Mouse (Mus musculus): ENCODE measurements around the gene Lbh.

The Lbh gene

GRCm38 (mm10) chr17:72911283-72911682 lies 6.8 kb upstream of the Lbh start:
- CTCF ChIA-PET: no interaction called here

DNA sequence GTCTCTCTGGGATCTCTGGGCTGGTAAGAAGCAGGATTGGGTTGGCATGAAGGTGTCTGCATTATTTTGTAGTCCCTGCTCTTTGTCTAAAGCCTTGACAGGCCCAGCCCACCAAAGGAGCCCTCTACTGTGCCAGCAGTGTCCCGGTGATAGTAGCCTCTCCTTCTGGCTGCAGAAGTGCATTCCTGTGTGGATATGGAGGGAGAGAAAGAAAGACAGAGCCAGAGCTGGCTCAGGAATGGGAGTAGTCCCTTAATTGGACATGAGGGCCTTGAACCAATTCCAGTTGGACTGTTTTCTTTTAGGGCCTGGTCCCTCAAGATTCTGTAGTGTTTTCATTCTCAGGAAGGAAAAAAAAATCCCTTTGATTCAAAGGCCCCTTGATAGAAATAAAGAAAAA lies 6.4 kb upstream of the Lbh start:
- CTCF ChIA-PET: no interaction called here

DNA sequence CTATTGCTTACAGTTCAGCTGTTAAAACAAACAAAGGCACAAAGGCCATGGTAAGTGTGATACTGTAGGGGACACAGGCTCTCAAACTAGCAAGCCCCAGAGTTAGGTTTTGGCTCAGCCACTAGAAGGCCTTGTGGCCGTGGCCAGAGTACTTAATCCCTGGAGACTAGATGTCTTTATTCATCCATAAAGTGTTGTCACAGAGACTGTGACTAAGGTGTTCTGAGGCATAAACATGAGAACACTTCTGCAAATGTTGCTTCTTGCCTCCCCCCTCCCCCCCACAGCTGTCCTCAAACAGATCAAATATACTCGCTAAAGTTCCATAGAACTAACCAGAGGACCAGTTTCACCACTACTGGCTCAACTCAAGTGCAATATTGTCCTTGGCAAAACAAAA lies 4.0 kb upstream of the Lbh start:
- CTCF ChIA-PET: interaction anchor here (0.6 to 0.7 kb wide), 3 partner anchors 12 to 1380 kb away, joined by 5 to 13 read pairs (median 10); no protein-coding TSS in a partner anchor

DNA sequence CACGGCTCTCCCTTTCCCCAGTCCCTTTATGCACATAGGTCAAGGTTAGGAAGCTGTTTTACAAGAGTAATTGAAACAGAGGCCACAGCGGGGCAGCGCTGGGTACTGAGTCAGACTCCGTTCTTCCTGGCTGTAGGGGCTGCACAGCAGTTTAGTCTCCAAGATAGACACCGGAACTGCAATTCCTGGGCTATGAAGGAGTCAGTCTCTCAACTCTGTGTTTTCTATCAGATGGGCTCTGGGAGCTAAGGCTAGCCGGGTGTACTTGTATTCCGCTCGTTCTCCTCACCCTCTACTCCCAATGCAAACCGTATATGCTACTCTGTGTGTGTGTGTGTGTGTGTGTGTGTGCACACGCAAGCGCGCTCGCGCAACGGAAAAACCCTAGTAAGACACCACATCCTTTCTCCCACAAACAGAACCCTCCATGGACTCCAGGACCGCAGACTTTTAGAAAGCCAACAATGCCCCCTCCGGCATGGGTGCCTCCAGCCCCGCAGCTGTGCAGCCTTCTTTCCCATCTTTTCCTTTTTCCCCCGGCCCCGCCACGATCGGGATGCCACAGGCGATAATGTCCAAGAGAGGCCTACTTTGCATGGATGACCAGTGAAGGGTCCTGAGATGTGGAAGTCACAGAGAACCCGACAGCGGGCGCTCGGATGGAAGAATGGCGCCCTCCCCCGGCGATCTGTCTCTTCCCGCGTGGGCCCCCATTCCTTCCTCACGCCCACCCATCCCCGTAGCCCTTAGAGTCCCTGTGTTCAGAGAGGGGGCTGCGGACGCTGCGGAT lies 669 bp upstream of the Lbh start:
- CTCF ChIA-PET: interaction anchor here (0.7 to 0.8 kb wide), 3 partner anchors 55 to 379 kb away, joined by 3 to 10 read pairs (median 3); no protein-coding TSS in a partner anchor

DNA sequence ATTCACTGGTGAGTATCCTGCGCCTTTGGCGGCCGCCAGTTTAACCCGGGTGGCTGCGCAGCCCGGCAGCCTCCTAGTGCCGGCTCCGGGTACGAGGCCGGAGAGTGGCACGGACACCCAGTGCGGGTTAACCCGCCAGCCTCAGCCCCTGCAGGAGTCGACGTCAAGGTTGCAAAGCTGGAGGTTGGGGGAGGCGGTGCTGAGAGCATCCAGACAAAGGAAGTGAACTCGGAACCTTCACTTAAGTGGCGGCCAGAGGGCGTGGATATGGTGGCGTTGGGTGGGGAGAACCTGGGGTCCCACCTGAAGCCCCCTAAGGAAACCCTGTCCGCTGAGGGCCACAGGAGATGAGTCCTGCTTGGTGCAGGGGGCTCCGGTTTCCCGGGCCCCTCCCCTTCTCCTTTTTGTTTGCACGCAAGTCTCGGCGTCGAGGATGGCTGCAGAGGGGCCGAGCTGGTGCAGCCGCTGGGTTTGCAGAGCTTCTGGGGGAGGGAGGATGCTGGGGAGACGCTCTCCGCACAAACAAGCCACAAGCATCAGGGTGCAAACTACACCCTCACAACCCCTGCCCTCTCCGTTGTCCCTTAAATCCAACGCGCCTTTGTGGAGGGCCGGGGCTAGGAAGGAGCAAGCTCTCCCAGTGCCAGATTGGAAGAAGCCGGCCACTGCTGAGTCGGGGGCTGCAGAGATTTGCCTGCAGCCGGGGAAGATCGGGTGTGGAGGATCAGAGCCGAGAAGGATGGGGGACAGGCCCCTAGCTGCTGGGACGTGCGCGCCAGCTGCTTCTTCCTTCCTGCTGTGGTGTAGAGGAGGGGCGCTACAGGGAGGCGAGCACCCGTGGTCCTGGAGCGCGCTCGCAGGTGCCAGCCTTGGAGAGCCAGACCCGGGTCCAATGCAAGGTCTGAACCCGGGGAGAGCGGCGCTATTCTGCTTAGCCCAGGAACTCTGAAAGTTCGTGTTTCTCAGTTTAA lies 751 bp downstream of the Lbh start:
- CTCF ChIA-PET: interaction anchor here (0.7 to 1.1 kb wide), 3 partner anchors 15 to 378 kb away, joined by 3 to 5 read pairs (median 3); no protein-coding TSS in a partner anchor

- CTCF ChIA-PET: interaction anchor here (0.7 to 1.1 kb wide), 3 partner anchors 15 to 233 kb away, joined by 3 to 6 read pairs (median 5); no protein-coding TSS in a partner anchor
Observed at GRCm38 (mm10) chr17:72919641-72920040, 1.5 kb downstream of the Lbh start.

GRCm38 (mm10) chr17:72920430-72920829 lies 2.3 kb downstream of the Lbh start:
- CTCF ChIA-PET: interaction anchor here (0.6 to 0.9 kb wide), 3 partner anchors 16 to 1490 kb away, joined by 3 to 7 read pairs (median 6); no protein-coding TSS in a partner anchor

DNA sequence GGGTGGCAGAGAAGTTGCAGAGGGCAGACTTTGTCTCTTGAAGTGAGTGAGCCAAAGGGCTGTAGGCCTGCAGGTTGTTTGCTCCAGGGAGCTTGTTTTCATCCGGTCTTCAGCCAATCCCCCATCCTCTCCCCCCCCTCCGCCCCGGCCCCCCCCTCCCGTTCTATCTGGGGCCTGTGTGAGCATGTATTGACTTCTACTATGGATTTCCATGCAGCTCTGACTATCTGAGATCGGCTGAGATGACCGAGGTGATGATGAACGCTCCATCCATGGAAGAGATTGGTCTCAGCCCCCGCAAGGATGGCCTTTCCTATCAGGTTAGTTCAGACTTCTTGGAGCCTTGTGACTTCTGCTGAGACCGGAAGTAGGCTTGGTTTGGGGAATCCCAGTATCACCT lies 2.9 kb downstream of the Lbh start:
- CTCF ChIA-PET: interaction anchor here (0.8 to 0.9 kb wide), 2 partner anchors 15 to 88 kb away, joined by 3 to 7 read pairs; no protein-coding TSS in a partner anchor

- CTCF ChIA-PET: interaction anchor here (0.8 kb wide), 1 partner anchor 25 kb away, joined by 7 read pairs; no protein-coding TSS in a partner anchor
Observed at GRCm38 (mm10) chr17:72922206-72922605, 4.1 kb downstream of the Lbh start.

DNA sequence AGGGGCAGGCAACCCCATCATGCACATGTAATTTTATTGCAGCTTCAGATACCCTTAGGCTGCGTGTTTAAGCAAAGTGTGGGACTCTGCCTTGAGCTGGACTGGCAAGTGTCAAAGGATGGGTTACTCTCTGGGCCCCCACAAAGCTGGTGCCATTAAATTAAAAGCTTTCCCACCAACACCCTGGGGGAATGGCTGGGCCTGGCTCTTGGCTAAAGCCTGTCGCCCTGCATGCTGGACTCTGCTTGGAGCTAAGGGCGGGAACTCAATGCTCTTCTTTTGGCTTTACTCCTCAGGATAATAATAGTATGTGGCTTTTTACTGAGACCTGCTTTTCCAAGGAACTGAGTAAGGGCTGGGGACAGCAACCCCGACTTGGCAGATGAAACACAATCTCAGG lies 5.2 kb downstream of the Lbh start:
- CTCF ChIA-PET: no interaction called here

GRCm38 (mm10) chr17:72924295-72924694 lies 6.2 kb downstream of the Lbh start:
- CTCF ChIA-PET: interaction anchor here (0.5 kb wide), 2 partner anchors 38 to 377 kb away, joined by 3 to 13 read pairs; no protein-coding TSS in a partner anchor

DNA sequence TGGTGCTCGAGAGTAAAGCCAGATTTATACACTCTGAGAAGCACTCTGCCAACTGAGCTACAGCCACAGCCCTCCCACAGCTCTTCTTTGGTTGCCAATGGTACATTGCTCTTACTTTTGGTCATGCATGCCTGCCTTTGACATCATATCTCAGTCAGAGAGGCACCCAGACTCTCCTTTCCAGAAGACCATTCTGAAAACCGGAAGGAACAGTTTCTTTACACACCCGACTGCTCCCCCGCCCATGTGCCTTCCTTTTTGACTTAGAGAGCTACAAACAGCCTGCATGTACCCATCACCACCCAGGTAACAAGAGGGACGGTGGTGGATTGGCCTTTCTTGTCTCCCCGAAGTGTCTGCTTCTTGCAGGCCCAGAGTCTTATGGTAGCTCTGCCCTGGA lies 7.0 kb downstream of the Lbh start:
- CTCF ChIA-PET: interaction anchor here (0.5 to 0.9 kb wide), 2 partner anchors 39 to 42 kb away, joined by 3 to 13 read pairs; no protein-coding TSS in a partner anchor

GRCm38 (mm10) chr17:72925804-72926617 lies 7.9 kb downstream of the Lbh start:
- CTCF ChIA-PET: interaction anchor here (0.9 kb wide), 1 partner anchor 41 kb away, joined by 3 read pairs; no protein-coding TSS in a partner anchor

DNA sequence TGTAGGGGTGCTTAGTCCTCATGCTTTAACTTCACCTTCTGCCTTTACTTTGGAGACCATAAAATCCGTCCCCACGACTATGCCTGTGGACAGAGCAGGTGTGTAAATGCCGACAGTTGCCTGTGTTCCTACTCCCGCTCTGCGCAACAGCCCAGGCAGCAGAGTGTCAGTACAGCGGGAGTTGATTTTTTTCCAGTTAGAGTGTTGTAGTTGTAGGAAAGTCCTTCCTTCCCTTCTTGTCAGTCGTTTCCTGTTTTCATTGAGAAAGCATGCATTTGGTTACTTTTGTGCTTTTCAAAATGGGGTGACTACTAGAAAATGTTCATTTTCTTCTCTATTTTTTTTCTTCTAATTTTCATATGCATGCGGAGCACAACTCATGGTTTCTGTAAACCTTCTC lies 8.9 kb downstream of the Lbh start:
- CTCF ChIA-PET: no interaction called here

DNA sequence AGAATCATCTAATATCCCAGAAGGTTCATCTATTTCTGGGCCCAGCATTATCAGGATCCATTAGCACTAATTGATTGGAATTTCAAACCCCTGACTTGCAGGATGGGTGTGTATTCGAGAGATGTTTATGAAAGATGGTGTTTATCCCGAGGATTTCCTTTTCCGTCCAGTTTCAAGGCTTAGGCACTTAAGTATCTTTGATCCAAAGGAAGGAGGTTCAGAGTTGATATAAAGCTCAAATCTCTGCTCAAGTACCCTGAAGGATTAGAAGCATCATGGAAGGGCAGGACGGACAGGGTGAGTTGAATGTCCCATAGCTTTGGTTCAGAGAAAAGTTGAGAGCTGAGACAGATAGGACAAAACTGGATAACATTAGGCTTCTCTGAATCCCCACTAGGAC lies 15.0 kb downstream of the Lbh start:
- CTCF ChIA-PET: interaction anchor here (1.1 kb wide), 1 partner anchor 45 kb away, joined by 3 read pairs; no protein-coding TSS in a partner anchor

DNA sequence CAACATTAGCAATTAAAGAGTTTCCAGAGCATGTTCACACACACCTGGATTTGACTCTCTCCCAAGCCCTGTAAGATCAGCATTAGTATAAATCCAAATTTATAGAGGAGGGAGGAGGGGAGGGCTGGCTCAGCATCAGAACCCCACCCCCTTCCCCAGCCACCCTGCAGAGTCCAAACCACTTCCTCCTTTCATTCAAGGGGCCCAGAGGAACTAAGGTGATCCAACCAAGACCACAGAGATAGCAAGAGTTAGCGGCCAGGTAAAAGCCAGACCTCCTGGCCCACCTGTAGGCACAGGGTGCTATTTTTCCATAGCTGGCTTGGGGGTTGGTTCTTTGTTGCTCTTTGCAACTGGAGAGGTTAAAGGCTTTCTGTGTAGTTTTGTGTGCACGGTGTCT lies 16.0 kb downstream of the Lbh start:
- CTCF ChIA-PET: interaction anchor here (0.6 to 1.1 kb wide), 3 partner anchors 15 to 153 kb away, joined by 3 to 5 read pairs (median 4); no protein-coding TSS in a partner anchor

- CTCF ChIA-PET: interaction anchor here (0.7 to 1.1 kb wide), 2 partner anchors 16 to 1401 kb away, joined by 3 to 5 read pairs; no protein-coding TSS in a partner anchor
Observed at GRCm38 (mm10) chr17:72934653-72935052, 16.5 kb downstream of the Lbh start.

- CTCF ChIA-PET: interaction anchor here (0.7 kb wide), 1 partner anchor 15 kb away, joined by 7 read pairs; no protein-coding TSS in a partner anchor
Observed at GRCm38 (mm10) chr17:72935921-72936320, 17.8 kb downstream of the Lbh start.

- CTCF ChIA-PET: interaction anchor here (0.6 to 0.7 kb wide), 2 partner anchors 9 to 16 kb away, joined by 7 to 8 read pairs; no protein-coding TSS in a partner anchor
Observed at GRCm38 (mm10) chr17:72936336-72936735, 18.2 kb downstream of the Lbh start.

DNA sequence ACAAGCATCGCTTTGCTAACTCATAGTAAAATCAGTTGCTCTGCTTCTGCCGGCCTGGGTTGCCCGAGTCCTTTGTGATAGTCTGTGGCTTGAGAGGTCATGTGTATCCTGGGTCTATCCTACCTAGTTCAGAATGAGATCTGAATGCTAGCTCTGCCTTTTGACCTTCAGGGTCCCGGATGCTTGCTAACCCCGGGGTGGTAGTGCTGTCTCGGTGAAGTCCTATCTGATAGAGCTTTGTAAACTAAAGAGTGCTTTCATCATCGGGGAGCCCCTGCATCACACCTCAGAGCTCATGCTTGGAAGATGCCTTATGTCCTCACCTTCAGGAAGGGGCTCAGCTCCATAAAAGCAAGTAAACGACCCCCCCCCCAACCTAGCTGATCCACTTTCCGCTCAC lies 19.1 kb downstream of the Lbh start:
- CTCF ChIA-PET: no interaction called here
